Mouse (Mus musculus) liver, embryonic 14.5 days (tissue): Measurements from ENCODE around the gene Rps29.

Source experiments
- CTCF ChIP-seq: IDR thresholded peaks from 2 replicates; pipeline ENCODE4 v1.5.1; 2016; ENCODE audit warnings: antibody characterized with exemption, low read depth, control low read depth
- EP300 ChIP-seq: IDR thresholded peaks from 2 replicates; pipeline ENCODE4 v1.6.1; 2016; ENCODE audit warnings: antibody characterized with exemption, low read depth

DNA sequence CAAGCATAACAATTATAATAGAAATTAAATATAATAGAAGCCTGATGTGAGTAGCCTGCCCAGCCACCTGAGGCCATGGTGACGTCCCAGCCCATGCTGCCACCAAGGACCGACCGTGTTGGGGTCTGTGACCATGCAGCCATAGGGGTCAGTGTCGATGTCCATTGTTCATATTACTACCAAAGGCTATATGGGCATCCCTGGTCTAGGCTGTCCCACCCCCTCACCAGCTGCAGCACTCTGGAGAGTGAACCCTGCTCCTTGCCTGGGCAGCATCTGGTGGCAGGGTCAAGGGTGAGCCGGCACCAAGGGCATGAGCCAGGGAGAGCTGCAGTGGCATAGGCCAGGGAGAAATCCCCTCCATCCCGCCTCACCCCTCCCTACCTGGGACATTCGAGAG lies 19.1 kb downstream of the Rps29 start:
- TF ChIP-seq EP300: no peak
- TF ChIP-seq CTCF: no peak
